ENCODE assay signal across 31 mouse cellular contexts in the genomic region with DNA sequence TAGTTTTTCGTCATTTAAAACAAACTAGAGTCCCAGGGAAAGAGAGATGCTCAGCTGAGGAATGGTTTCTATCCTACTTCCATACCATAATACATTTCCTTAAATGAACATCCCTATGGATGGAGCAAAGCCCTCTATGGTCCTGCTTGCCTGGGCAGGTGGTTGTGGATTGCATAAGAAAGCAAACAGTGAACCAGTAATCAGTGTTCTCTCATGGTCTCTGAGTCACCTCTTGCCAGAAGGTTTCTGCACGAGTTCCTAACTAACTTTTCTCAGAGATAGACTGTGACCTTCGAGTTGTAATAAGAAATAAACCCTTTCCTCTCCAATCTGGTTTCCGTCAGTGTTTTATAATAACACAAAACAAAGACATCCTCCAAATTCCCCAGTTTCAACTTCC.
"Had no signal": no experiment of that assay in that cellular context is flagged by ENCODE, and none has a peak within 500 bp of the region (broad histone marks: within the 10 kb centered on the region; RNA-seq: fewer than 3 reads in every experiment).

No protein-coding gene starts in this region.

- H3K9ac ChIP-seq: limb, embryonic 12.5 days; limb, embryonic 13.5 days; limb, embryonic 15.5 days; liver, embryonic 12.5 days; liver, embryonic 13.5 days; liver, embryonic 14.5 days; liver, embryonic 15.5 days; liver, postnatal 0 days; lung, embryonic 14.5 days; lung, embryonic 15.5 days; midbrain, embryonic 12.5 days; midbrain, embryonic 13.5 days; midbrain, embryonic 15.5 days had no signal

- H3K9me3 ChIP-seq: limb, embryonic 10.5 days; limb, embryonic 12.5 days; limb, embryonic 13.5 days; limb, embryonic 15.5 days; liver, embryonic 12.5 days; liver, embryonic 13.5 days; liver, embryonic 15.5 days; lung, embryonic 15.5 days; megakaryocyte, embryonic 14.5 days; midbrain, embryonic 10.5 days; midbrain, embryonic 12.5 days; midbrain, embryonic 13.5 days; midbrain, embryonic 15.5 days had no signal

- H3K4me2 ChIP-seq: limb, embryonic 12.5 days; limb, embryonic 13.5 days; limb, embryonic 15.5 days; liver, embryonic 11.5 days; liver, embryonic 12.5 days; liver, embryonic 13.5 days; liver, embryonic 15.5 days; lung, embryonic 14.5 days; lung, embryonic 15.5 days; midbrain, embryonic 11.5 days; midbrain, embryonic 12.5 days; midbrain, embryonic 13.5 days; midbrain, embryonic 15.5 days had no signal

- H3K27ac ChIP-seq: limb, embryonic 10.5 days; limb, embryonic 12.5 days; limb, embryonic 13.5 days; limb, embryonic 15.5 days; liver, embryonic 12.5 days; liver, embryonic 13.5 days; liver, embryonic 14.5 days; liver, embryonic 15.5 days; lung, embryonic 15.5 days; macrophage; midbrain, embryonic 10.5 days; midbrain, embryonic 12.5 days; midbrain, embryonic 13.5 days; midbrain, embryonic 15.5 days had no signal

- H3K36me3 ChIP-seq: limb, embryonic 10.5 days; limb, embryonic 12.5 days; limb, embryonic 13.5 days; limb, embryonic 15.5 days; liver, embryonic 12.5 days; liver, embryonic 13.5 days; liver, embryonic 15.5 days; lung, embryonic 15.5 days; midbrain, embryonic 10.5 days; midbrain, embryonic 12.5 days; midbrain, embryonic 13.5 days; midbrain, embryonic 15.5 days had no signal

- H3K4me1 ChIP-seq: limb, embryonic 10.5 days; limb, embryonic 12.5 days; limb, embryonic 13.5 days; limb, embryonic 15.5 days; liver, embryonic 12.5 days; liver, embryonic 13.5 days; liver, embryonic 15.5 days; lung, embryonic 15.5 days; megakaryocyte, embryonic 14.5 days; midbrain, embryonic 10.5 days; midbrain, embryonic 12.5 days; midbrain, embryonic 13.5 days; midbrain, embryonic 15.5 days had no signal

- H3K27me3 ChIP-seq: limb, embryonic 12.5 days; limb, embryonic 13.5 days; limb, embryonic 15.5 days; liver, embryonic 12.5 days; liver, embryonic 13.5 days; liver, embryonic 15.5 days; lung, embryonic 15.5 days; megakaryocyte, embryonic 14.5 days; midbrain, embryonic 12.5 days; midbrain, embryonic 13.5 days; midbrain, embryonic 15.5 days had no signal

- ATAC-seq: liver, embryonic 12.5 days; liver, postnatal 0 days; lung, postnatal 0 days; midbrain, embryonic 13.5 days; midbrain, embryonic 15.5 days; midbrain, embryonic 16.5 days had no signal

- H3K4me3 ChIP-seq: limb, embryonic 10.5 days; limb, embryonic 12.5 days; limb, embryonic 13.5 days; limb, embryonic 15.5 days; liver, embryonic 12.5 days; liver, embryonic 13.5 days; liver, embryonic 15.5 days; lung, embryonic 15.5 days; megakaryocyte, embryonic 14.5 days; midbrain, embryonic 10.5 days; midbrain, embryonic 12.5 days; midbrain, embryonic 13.5 days; midbrain, embryonic 15.5 days; myocyte had no signal

- DNase-seq: left cerebral cortex, postnatal 4 days; liver; liver, embryonic 13.5 days; liver, postnatal 0 days; lung, adult 18-20 months; lung, adult 2 months; lung, embryonic 14.5 days; lung, postnatal 10 days; lung, postnatal 14 days; lung, postnatal 36 days; lung, postnatal 4 days; midbrain, embryonic 14.5 days had no signal
